Mouse (Mus musculus): ENCODE measurements around the gene Rps21. TPM values are rescaled to one million over a fixed set of nuclear protein-coding genes. Genes with fewer than 3 reads are reported as not detected.

The Rps21 gene
- polyA plus RNA-seq, 1 experiment: 1,612 TPM

- H3K4me3 ChIP-seq (ENCODE audit: low read depth, low read length): no peak overlapping the region
These were observed 49.4 kb downstream of the Rps21 start for GRCm38 (mm10) chr2:180306423-180307168.

GRCm38 (mm10) chr2:180307680-180308079 is 50.5 kb downstream of the Rps21 start:
- Histone ChIP-seq H3K9me3 (replicated peaks; ENCODE audit: control insufficient read depth, insufficient read depth, low read length, poor library complexity, severe bottlenecking) (no peaks in the 10 kb centered on the region), H3K36me3 (ENCODE audit: control insufficient read depth, insufficient read depth, low read length, poor library complexity, severe bottlenecking) (no peaks in the 10 kb centered on the region), H3K4me1 (ENCODE audit: control insufficient read depth, insufficient read depth, low read length) (no peaks in the 10 kb centered on the region), H3K27ac (ENCODE audit: insufficient read depth, low read length) (no peak overlapping the region), H3K4me3 (ENCODE audit: low read depth, low read length) (no peak overlapping the region), H3K9ac (ENCODE audit: low read depth, poor library complexity, severe bottlenecking) (no peak overlapping the region), H3K27me3 (ENCODE audit: control insufficient read depth, insufficient read depth, low read length, poor library complexity, severe bottlenecking) (no peaks in the 10 kb centered on the region)
- TF ChIP-seq POLR2A (IDR thresholded peaks at IDR 0.05; ENCODE audit: insufficient read depth, low read length) (no peak), CTCF (IDR thresholded peaks at IDR 0.05; ENCODE audit: low read depth, low read length) (no peak), EP300 (IDR thresholded peaks at IDR 0.05; ENCODE audit: insufficient read depth, low read depth, low read length) (no peak)

More at GRCm38 (mm10) chr2:180306423-180307168, 49.4 kb downstream of the Rps21 start:
- TF ChIP-seq POLR2A (IDR thresholded peaks at IDR 0.05; ENCODE audit: insufficient read depth, low read length) (no peak), CTCF (IDR thresholded peaks at IDR 0.05; ENCODE audit: low read depth, low read length) (no peak), EP300 (IDR thresholded peaks at IDR 0.05; ENCODE audit: insufficient read depth, low read depth, low read length) (no peak)
- Histone ChIP-seq H3K27ac (ENCODE audit: insufficient read depth, low read length) (no peak overlapping the region), H3K36me3 (ENCODE audit: control insufficient read depth, insufficient read depth, low read length, poor library complexity, severe bottlenecking) (no peaks in the 10 kb centered on the region), H3K9me3 (replicated peaks; ENCODE audit: control insufficient read depth, insufficient read depth, low read length, poor library complexity, severe bottlenecking) (no peaks in the 10 kb centered on the region), H3K9ac (ENCODE audit: low read depth, poor library complexity, severe bottlenecking) (no peak overlapping the region), H3K4me1 (ENCODE audit: control insufficient read depth, insufficient read depth, low read length) (no peaks in the 10 kb centered on the region), H3K27me3 (ENCODE audit: control insufficient read depth, insufficient read depth, low read length, poor library complexity, severe bottlenecking) (no peaks in the 10 kb centered on the region)

Other genes with a start within 250 kb of the Rps21 start
- gene Lsm14b, start 232.4 kb upstream of the Rps21 start, polyA plus RNA-seq (2011; ENCODE audit: insufficient read depth, insufficient read length, low read depth, missing spikeins): 55.6 and 59.8 TPM in 2 replicates
- gene Psma7, start 214.9 kb upstream of the Rps21 start, polyA plus RNA-seq (2011; ENCODE audit: insufficient read depth, insufficient read length, low read depth, missing spikeins): 257 and 264 TPM in 2 replicates
- 5.1 TPM in 2 replicates for gene Ss18l1, start 214.9 kb upstream of the Rps21 start, polyA plus RNA-seq (2011; ENCODE audit: insufficient read depth, insufficient read length, low read depth, missing spikeins)
- 12.4 and 14.7 TPM in 2 replicates for gene Mtg2, start 186.8 kb upstream of the Rps21 start, polyA plus RNA-seq (2011; ENCODE audit: insufficient read depth, insufficient read length, low read depth, missing spikeins)
- 0.24 TPM in 1 of 2 replicates, not detected in the other for gene Hrh3, start 152.9 kb upstream of the Rps21 start, polyA plus RNA-seq (2011; ENCODE audit: insufficient read depth, insufficient read length, low read depth, missing spikeins)
- 18.0 and 18.9 TPM in 2 replicates for gene Osbpl2, start 138.1 kb upstream of the Rps21 start, polyA plus RNA-seq (2011; ENCODE audit: insufficient read depth, insufficient read length, low read depth, missing spikeins)
- 50.0 and 54.3 TPM in 2 replicates for gene Adrm1, start 85.9 kb upstream of the Rps21 start, polyA plus RNA-seq (2011; ENCODE audit: insufficient read depth, insufficient read length, low read depth, missing spikeins)
- gene Lama5, start 31.5 kb upstream of the Rps21 start, polyA plus RNA-seq (2011; ENCODE audit: insufficient read depth, insufficient read length, low read depth, missing spikeins): 141 and 145 TPM in 2 replicates
- gene Cables2, start 16.1 kb downstream of the Rps21 start, polyA plus RNA-seq (2011; ENCODE audit: insufficient read depth, insufficient read length, low read depth, missing spikeins): 13.2 and 14.5 TPM in 2 replicates
- gene Rbbp8nl, start 32.5 kb downstream of the Rps21 start, polyA plus RNA-seq (2011; ENCODE audit: insufficient read depth, insufficient read length, low read depth, missing spikeins): 1.7 and 1.8 TPM in 2 replicates
- 0.53 TPM in 1 of 2 replicates, not detected in the other for gene Gata5, start 77.3 kb downstream of the Rps21 start, polyA plus RNA-seq (2011; ENCODE audit: insufficient read depth, insufficient read length, low read depth, missing spikeins)
- 11.9 and 14.5 TPM in 2 replicates for gene Slco4a1, start 198.9 kb downstream of the Rps21 start, polyA plus RNA-seq (2011; ENCODE audit: insufficient read depth, insufficient read length, low read depth, missing spikeins)
- not detected in 2 replicates for gene Ntsr1, start 242.6 kb downstream of the Rps21 start, polyA plus RNA-seq (2011; ENCODE audit: insufficient read depth, insufficient read length, low read depth, missing spikeins)